Mouse (Mus musculus) liver, embryonic 11.5 days (tissue): Measurements from ENCODE around the gene Rps6kb1. TPM values are rescaled to one million over a fixed set of nuclear protein-coding genes. Genes with fewer than 3 reads are reported as not detected.

Source experiments
- ATAC-seq: fragments of 200-750 bp; cut with Nextera tagmentation; replicated peaks from 2 replicates; pipeline ENCODE4 v1.8.0; 2017; ENCODE audit warnings: moderate number of reproducible peaks, mild to moderate bottlenecking, moderate TSS enrichment, moderate library complexity; ENCODE audit not compliant: low FRiP score
- DNase-seq: peaks from one replicate; pipeline ENCODE4 v3.0.0-alpha.2; 2017; ENCODE audit warnings: low spot score
- H3K27ac ChIP-seq: fragments of 300-500 bp; sonication (generic); 2 replicates; pipeline ENCODE4 v1.5.1; 2014; ENCODE audit warnings: mild to moderate bottlenecking, low read depth, low read length, control low read depth
- H3K27me3 ChIP-seq: fragments of 300-500 bp; sonication (generic); replicated peaks from 2 replicates; pipeline ENCODE4 v1.6.1; 2014; ENCODE audit warnings: low read length, mixed read lengths; ENCODE audit not compliant: control insufficient read depth, insufficient read depth
- H3K36me3 ChIP-seq: fragments of 300-500 bp; sonication (generic); 2 replicates; pipeline ENCODE4 v1.6.1; 2014; ENCODE audit warnings: mild to moderate bottlenecking, low read length, moderate library complexity, mixed read lengths; ENCODE audit not compliant: control insufficient read depth, insufficient read depth
- H3K4me1 ChIP-seq: fragments of 300-500 bp; sonication (generic); replicated peaks from 2 replicates; pipeline ENCODE4 v1.6.1; 2014; ENCODE audit warnings: low read length, mixed read lengths; ENCODE audit not compliant: control insufficient read depth, insufficient read depth
- H3K4me2 ChIP-seq: fragments of 300-500 bp; sonication (generic); 2 replicates; pipeline ENCODE4 v1.6.1; 2014; ENCODE audit warnings: mild to moderate bottlenecking, control low read depth, moderate library complexity
- H3K4me3 ChIP-seq: fragments of 300-500 bp; sonication (generic); 2 replicates; pipeline ENCODE4 v1.5.1; 2014; ENCODE audit warnings: low read depth, low read length, control low read depth
- H3K9ac ChIP-seq: fragments of 300-500 bp; sonication (generic); 2 replicates; pipeline ENCODE4 v1.6.1; 2014; ENCODE audit warnings: low read depth, low read length, control low read depth
- H3K9me3 ChIP-seq: fragments of 300-500 bp; sonication (generic); 2 replicates; pipeline ENCODE4 v1.6.1; 2016; ENCODE audit warnings: low read length, inconsistent platforms, mixed read lengths; ENCODE audit not compliant: control insufficient read depth
- WGBS: fragments of 180-500 bp; shearing (Covaris S2); extraction: QIAGEN DNeasy Blood & Tissue Kit; methylation state at CpG from one replicate; pipeline ENCODE4 v1.1.7; 2014; 5-methylcytosine and 5-hydroxymethylcytosine counted together
- polyA plus RNA-seq: library from polyadenylated mRNA; unstranded; fragments of >200 nt; fragmentation: Nextera tagmentation; extraction: Ambion mirVana; gene quantifications from 2 replicates; pipeline ENCODE4 v1.2.1, GENCODE M21; 2014

The Rps6kb1 gene
- polyA plus RNA-seq, 1 experiment from 2014 or later, result 50.9 TPM

- Histone ChIP-seq H3K27ac (peak overlapping the region; percentile 87), H3K4me2 (peak overlapping the region; percentile 82), H3K4me3 (peak overlapping the region; percentile 62), H3K27me3 (no peaks in the 10 kb centered on the region), H3K9ac (peak overlapping the region; percentile 65), H3K9me3 (no peaks in the 10 kb centered on the region), H3K36me3 (peaks cover 3% of the 10 kb centered on the region; the same call in 1 of the 2 replicates), H3K4me1 (peaks cover 47% of the 10 kb centered on the region)
- DNase-seq, result no peak
- 31% methylated on average over 7 of the region's 7 CpGs for WGBS
- no peak for ATAC-seq
Measured at GRCm38 (mm10) chr11:86587830-86588229, 43.2 kb upstream of the Rps6kb1 start.

GRCm38 (mm10) chr11:86586868-86587792 is 42.5 kb upstream of the Rps6kb1 start:
- Histone ChIP-seq H3K36me3 (peaks cover 3% of the 10 kb centered on the region; the same call in 1 of the 2 replicates), H3K27ac (peak overlapping the region; percentile 87), H3K4me1 (peaks cover 41% of the 10 kb centered on the region), H3K27me3 (no peaks in the 10 kb centered on the region), H3K9ac (peak overlapping the region; percentile 65), H3K9me3 (no peaks in the 10 kb centered on the region), H3K4me2 (peak overlapping the region; percentile 82), H3K4me3 (peak overlapping the region; percentile 62)
- peak; percentile 67 for DNase-seq
- WGBS, result 5% methylated on average over 15 of the region's 15 CpGs
- ATAC-seq, result peak; percentile 86

- Histone ChIP-seq H3K9me3 (no peaks in the 10 kb centered on the region), H3K9ac (peak overlapping the region; percentile 65), H3K4me3 (peak overlapping the region; percentile 62), H3K4me1 (peaks cover 35% of the 10 kb centered on the region), H3K4me2 (peak overlapping the region; percentile 82), H3K36me3 (peaks cover 3% of the 10 kb centered on the region; the same call in 1 of the 2 replicates), H3K27me3 (no peaks in the 10 kb centered on the region), H3K27ac (peak overlapping the region; percentile 87)
- DNase-seq, result peak; percentile 57
- WGBS, result 11% methylated on average over 12 of the region's 12 CpGs
- no peak for ATAC-seq
Measured at GRCm38 (mm10) chr11:86586177-86586867, 41.7 kb upstream of the Rps6kb1 start.

GRCm38 (mm10) chr11:86585598-86585984 is 41.0 kb upstream of the Rps6kb1 start:
- Histone ChIP-seq H3K9me3 (no peaks in the 10 kb centered on the region), H3K36me3 (peaks cover 3% of the 10 kb centered on the region; the same call in 1 of the 2 replicates), H3K4me2 (peak overlapping the region; percentile 82), H3K27me3 (no peaks in the 10 kb centered on the region), H3K9ac (peak overlapping the region; percentile 44), H3K4me3 (peak overlapping the region; percentile 62), H3K27ac (peak overlapping the region; percentile 71), H3K4me1 (peaks cover 39% of the 10 kb centered on the region)
- 29% methylated on average over 3 of the region's 3 CpGs for WGBS
- no peak for DNase-seq
- no peak for ATAC-seq

- H3K27me3 ChIP-seq, result no peaks in the 10 kb centered on the region
- peak overlapping the region; percentile 82 for H3K4me2 ChIP-seq
- peak overlapping the region; percentile 62 for H3K4me3 ChIP-seq
- peaks cover 3% of the 10 kb centered on the region; the same call in 1 of the 2 replicates for H3K36me3 ChIP-seq
- peak overlapping the region; percentile 71 for H3K27ac ChIP-seq
- DNase-seq, result no peak
- H3K9me3 ChIP-seq, result no peaks in the 10 kb centered on the region
- 59% methylated on average over 7 of the region's 7 CpGs for WGBS
- peaks cover 45% of the 10 kb centered on the region for H3K4me1 ChIP-seq
- H3K9ac ChIP-seq, result peak overlapping the region; percentile 44
- ATAC-seq, result no peak
Measured at GRCm38 (mm10) chr11:86584898-86585597, 40.4 kb upstream of the Rps6kb1 start.

- Histone ChIP-seq H3K9ac (peak overlapping the region; percentile 31; the same call in 1 of the 2 replicates), H3K36me3 (peaks cover 3% of the 10 kb centered on the region; the same call in 1 of the 2 replicates), H3K27ac (no peak overlapping the region; the same call in 1 of the 2 replicates), H3K4me3 (peak overlapping the region; percentile 62; the same call in 1 of the 2 replicates), H3K9me3 (no peaks in the 10 kb centered on the region), H3K4me1 (peaks cover 51% of the 10 kb centered on the region), H3K27me3 (no peaks in the 10 kb centered on the region), H3K4me2 (peak overlapping the region; percentile 82)
- ATAC-seq, result no peak
- no peak for DNase-seq
- 64% methylated on average over 14 of the region's 14 CpGs for WGBS
Measured at GRCm38 (mm10) chr11:86583990-86584897, 39.6 kb upstream of the Rps6kb1 start.

GRCm38 (mm10) chr11:86583313-86583825 is 38.8 kb upstream of the Rps6kb1 start:
- DNase-seq, result no peak
- Histone ChIP-seq H3K9ac (no peak overlapping the region), H3K4me1 (peaks cover 59% of the 10 kb centered on the region), H3K27ac (no peak overlapping the region), H3K9me3 (no peaks in the 10 kb centered on the region), H3K36me3 (peaks cover 3% of the 10 kb centered on the region; the same call in 1 of the 2 replicates), H3K4me2 (no peak overlapping the region; the same call in 1 of the 2 replicates), H3K27me3 (no peaks in the 10 kb centered on the region), H3K4me3 (no peak overlapping the region)
- WGBS, result 84% methylated on average over 3 of the region's 3 CpGs
- no peak for ATAC-seq
